Mouse (Mus musculus) MEL (cell line): ENCODE measurements at regions not wholly inside any gene's neighbourhood (a gene's known extent, or its start where the extent isn't known, plus 50 kb on each side); places are given as distances from the start of the nearest gene placed in this dataset.
"Not testable (repeated sequence)": the region's sequence is repeated elsewhere in the genome, so short reads cannot be mapped to it uniquely, and the experiment has no call there.

ENCODE experiments used
- DNase-seq: peaks from one replicate; pipeline ENCODE4 v3.0.0; 2011; ENCODE audit warnings: low read depth, low spot score
- H3K27ac ChIP-seq: 2 replicates; pipeline ENCODE4 v1.5.1; 2012; ENCODE audit warnings: low read depth, mild to moderate bottlenecking, control low read depth, low read length, moderate library complexity; ENCODE audit not compliant: control insufficient read depth
- H3K27me3 ChIP-seq, 2 experiments: fragments of 150-350 bp in 1 of 2; sonication (generic) in 1 of 2; 2 replicates each; pipeline ENCODE4 v1.6.1; 2012; ENCODE audit warnings: low read length in 2 of 2, mild to moderate bottlenecking in 2 of 2, improper control_type of control experiment in 1 of 2, moderate library complexity in 1 of 2; ENCODE audit not compliant: insufficient read depth in 2 of 2, control insufficient read depth in 1 of 2
- H3K36me3 ChIP-seq, 2 experiments: 2 replicates each; pipeline ENCODE4 v1.6.1; 2012 to 2014; ENCODE audit warnings: low read length in 2 of 2, improper control_type of control experiment in 1 of 2, inconsistent platforms in 1 of 2, mild to moderate bottlenecking in 1 of 2; ENCODE audit not compliant: insufficient read depth in 2 of 2, control insufficient read depth in 1 of 2
- H3K4me1 ChIP-seq, 2 experiments: fragments of 150-350 bp in 1 of 2; sonication (generic) in 1 of 2; 2 replicates each; pipeline ENCODE4 v1.6.1; 2012; ENCODE audit warnings: low read length in 2 of 2, improper control_type of control experiment in 1 of 2, mild to moderate bottlenecking in 1 of 2; ENCODE audit not compliant: insufficient read depth in 2 of 2, control insufficient read depth in 1 of 2
- H3K4me3 ChIP-seq, 2 experiments: fragments of 150-350 bp in 1 of 2; sonication (generic) in 1 of 2; 2 replicates each; pipeline ENCODE4 v1.5.1; 2012; ENCODE audit warnings: low read depth in 2 of 2, low read length in 2 of 2, mild to moderate bottlenecking in 2 of 2, moderate library complexity in 2 of 2, control low read depth in 1 of 2, improper control_type of control experiment in 1 of 2; ENCODE audit not compliant: control insufficient read depth in 1 of 2, insufficient read depth in 1 of 2
- H3K79me2 ChIP-seq: 2 replicates; pipeline ENCODE4 v1.6.1; 2012; ENCODE audit warnings: mild to moderate bottlenecking, low read length, moderate library complexity; ENCODE audit not compliant: control insufficient read depth, poor library complexity, insufficient read depth
- H3K9ac ChIP-seq: 2 replicates; pipeline ENCODE4 v1.6.1; 2012; ENCODE audit warnings: low read depth, mild to moderate bottlenecking, control low read depth, low read length, moderate library complexity; ENCODE audit not compliant: control insufficient read depth, poor library complexity, severe bottlenecking
- H3K9me3 ChIP-seq: fragments of 150-350 bp; sonication (generic); replicated peaks from 2 replicates; pipeline ENCODE4 v1.6.1; 2012; ENCODE audit warnings: mild to moderate bottlenecking, low read length, improper control_type of control experiment, moderate library complexity; ENCODE audit not compliant: insufficient read depth
- CHD1 ChIP-seq: IDR thresholded peaks from 2 replicates; pipeline ENCODE4 v1.6.1; 2012; ENCODE audit warnings: low read depth, mild to moderate bottlenecking, inconsistent platforms, low read length, improper control_type of control experiment
- CTCF ChIP-seq, 3 experiments: IDR thresholded peaks in 2 of 3; conservative IDR thresholded peaks in 1 of 3; 2 replicates each; pipeline ENCODE4 v1.5.1; 2011 to 2012; ENCODE audit warnings: low read length in 3 of 3, low read depth in 2 of 3, mild to moderate bottlenecking in 2 of 3, improper control_type of control experiment in 1 of 3, inconsistent platforms in 1 of 3, mixed read lengths in 1 of 3, moderate library complexity in 1 of 3; ENCODE audit not compliant: control insufficient read depth in 1 of 3, insufficient read depth in 1 of 3, poor library complexity in 1 of 3, severe bottlenecking in 1 of 3
- ELF1 ChIP-seq: IDR thresholded peaks from 2 replicates; pipeline ENCODE4 v1.6.1; 2014; ENCODE audit warnings: low read depth, mild to moderate bottlenecking, inconsistent platforms, low read length, improper control_type of control experiment, moderate library complexity
- EP300 ChIP-seq, 2 experiments: IDR thresholded peaks; 2 replicates each; pipeline ENCODE4 v1.6.1; 2011; ENCODE audit warnings: improper control_type of control experiment in 2 of 2, low read length in 2 of 2, low read depth in 1 of 2, mild to moderate bottlenecking in 1 of 2
- GATA1 ChIP-seq: IDR thresholded peaks from 2 replicates; pipeline ENCODE4 v1.6.1; 2011; ENCODE audit warnings: low read depth, low read length, improper control_type of control experiment
- HCFC1 ChIP-seq: IDR thresholded peaks from 2 replicates; pipeline ENCODE4 v1.6.1; 2012; ENCODE audit warnings: low read depth, mild to moderate bottlenecking, inconsistent platforms, low read length, improper control_type of control experiment, moderate library complexity
- JUND ChIP-seq: IDR thresholded peaks from 2 replicates; pipeline ENCODE4 v1.6.1; 2011; ENCODE audit warnings: low read depth, mild to moderate bottlenecking, improper control_type of control experiment, low read length
- MXI1 ChIP-seq: IDR thresholded peaks from 2 replicates; pipeline ENCODE4 v1.6.1; 2011; ENCODE audit warnings: mild to moderate bottlenecking, low read depth, low read length, improper control_type of control experiment
- MYC ChIP-seq: IDR thresholded peaks from 2 replicates; pipeline ENCODE4 v1.6.1; 2011; ENCODE audit warnings: low read depth, mild to moderate bottlenecking, low read length, improper control_type of control experiment, moderate library complexity
- NRF1 ChIP-seq: IDR thresholded peaks from 2 replicates; pipeline ENCODE4 v1.6.1; 2014; ENCODE audit warnings: low read depth, mild to moderate bottlenecking, inconsistent platforms, low read length, improper control_type of control experiment, moderate library complexity; ENCODE audit not compliant: poor library complexity, insufficient read depth, severe bottlenecking
- POLR2A ChIP-seq, 2 experiments: IDR thresholded peaks; 2 replicates each; pipeline ENCODE4 v1.6.1; 2011 to 2012; ENCODE audit warnings: low read length in 2 of 2, mild to moderate bottlenecking in 2 of 2, control low read depth in 1 of 2, improper control_type of control experiment in 1 of 2, low read depth in 1 of 2, moderate library complexity in 1 of 2; ENCODE audit not compliant: control insufficient read depth in 1 of 2, insufficient read depth in 1 of 2, poor library complexity in 1 of 2
- RAD21 ChIP-seq: IDR thresholded peaks from 2 replicates; pipeline ENCODE4 v1.6.1; 2011; ENCODE audit warnings: mild to moderate bottlenecking, low read depth, low read length, improper control_type of control experiment
- RCOR1 ChIP-seq: IDR thresholded peaks from 2 replicates; pipeline ENCODE4 v1.6.1; 2012; ENCODE audit warnings: low read depth, mild to moderate bottlenecking, inconsistent platforms, low read length, improper control_type of control experiment
- UBTF ChIP-seq: IDR thresholded peaks from 2 replicates; pipeline ENCODE4 v1.6.1; 2012; ENCODE audit warnings: low read depth, mild to moderate bottlenecking, inconsistent platforms, low read length, improper control_type of control experiment, moderate library complexity, borderline replicate concordance; ENCODE audit not compliant: insufficient read depth
- USF2 ChIP-seq, 2 experiments: IDR thresholded peaks; 2 replicates each; pipeline ENCODE4 v1.6.1; 2011 to 2012; ENCODE audit warnings: improper control_type of control experiment in 2 of 2, low read length in 2 of 2, borderline replicate concordance in 1 of 2, inconsistent platforms in 1 of 2, low read depth in 1 of 2, mild to moderate bottlenecking in 1 of 2; ENCODE audit not compliant: insufficient read depth in 1 of 2
- ZKSCAN1 ChIP-seq: IDR thresholded peaks from 2 replicates; pipeline ENCODE4 v1.6.1; 2012; ENCODE audit warnings: low read depth, mild to moderate bottlenecking, inconsistent platforms, low read length, improper control_type of control experiment, moderate library complexity

- no peaks in the 10 kb centered on the region for H3K79me2 ChIP-seq
- no peak overlapping the region for H3K4me3 ChIP-seq
- no peaks in the 10 kb centered on the region for H3K4me1 ChIP-seq
- H3K36me3 ChIP-seq, result no peaks in the 10 kb centered on the region
- no peak for DNase-seq
- no peak overlapping the region for H3K9ac ChIP-seq
- TF ChIP-seq MXI1 (no peak), UBTF (no peak), CTCF (IDR thresholded peaks at IDR 0.05 in 2 of 3, conservative IDR thresholded peaks at IDR 0.05 in 1 of 3; ENCODE audit: control insufficient read depth in 1 of 3, insufficient read depth in 1 of 3, low read depth in 2 of 3, low read length in 3 of 3, poor library complexity in 1 of 3, severe bottlenecking in 1 of 3) (peak; percentile 4 to 20 (median 11); a peak in 1 of 6 replicates)
- TF ChIP-seq, all 39 proteins: peak for 1
- no peak overlapping the region for H3K27ac ChIP-seq
- H3K9me3 ChIP-seq, result no peaks in the 10 kb centered on the region
- no peaks in the 10 kb centered on the region for H3K27me3 ChIP-seq
These were observed 196.7 kb downstream of the Alg10b start for GRCm38 (mm10) chr15:90420776-90421175.

- DNase-seq, result no peak
- no peak overlapping the region for H3K9ac ChIP-seq
- no peak overlapping the region for H3K4me3 ChIP-seq
- no peak for TF ChIP-seq HCFC1
- no peak for TF ChIP-seq ZKSCAN1
- TF ChIP-seq GATA1, result no peak
- no peak for TF ChIP-seq JUND
- no peak for TF ChIP-seq ELF1
- TF ChIP-seq RAD21, result no peak
- no peak for TF ChIP-seq POLR2A (IDR thresholded peaks at IDR 0.05; ENCODE audit: control insufficient read depth in 1 of 2, insufficient read depth in 1 of 2, low read depth in 1 of 2, low read length in 2 of 2, poor library complexity in 1 of 2)
- no peak for TF ChIP-seq USF2 (IDR thresholded peaks at IDR 0.05; ENCODE audit: borderline replicate concordance in 1 of 2, insufficient read depth in 1 of 2, low read depth in 1 of 2, low read length in 2 of 2)
- no peak for TF ChIP-seq MYC
- TF ChIP-seq CHD1, result no peak
- no peak for TF ChIP-seq EP300 (IDR thresholded peaks at IDR 0.05; ENCODE audit: low read depth in 1 of 2, low read length in 2 of 2)
- TF ChIP-seq NRF1, result no peak
- TF ChIP-seq RCOR1, result no peak
- TF ChIP-seq CTCF (IDR thresholded peaks at IDR 0.05 in 2 of 3, conservative IDR thresholded peaks at IDR 0.05 in 1 of 3; ENCODE audit: control insufficient read depth in 1 of 3, insufficient read depth in 1 of 3, low read depth in 2 of 3, low read length in 3 of 3, poor library complexity in 1 of 3, severe bottlenecking in 1 of 3), result no peak
- no peaks in the 10 kb centered on the region for H3K79me2 ChIP-seq
- H3K9me3 ChIP-seq, result no peaks in the 10 kb centered on the region
- no peaks in the 10 kb centered on the region for H3K36me3 ChIP-seq
- H3K27ac ChIP-seq, result no peak overlapping the region
- no peaks in the 10 kb centered on the region for H3K4me1 ChIP-seq
- no peaks in the 10 kb centered on the region for H3K27me3 ChIP-seq
These were observed 198.1 kb downstream of the Alg10b start for GRCm38 (mm10) chr15:90422122-90422614.

DNA sequence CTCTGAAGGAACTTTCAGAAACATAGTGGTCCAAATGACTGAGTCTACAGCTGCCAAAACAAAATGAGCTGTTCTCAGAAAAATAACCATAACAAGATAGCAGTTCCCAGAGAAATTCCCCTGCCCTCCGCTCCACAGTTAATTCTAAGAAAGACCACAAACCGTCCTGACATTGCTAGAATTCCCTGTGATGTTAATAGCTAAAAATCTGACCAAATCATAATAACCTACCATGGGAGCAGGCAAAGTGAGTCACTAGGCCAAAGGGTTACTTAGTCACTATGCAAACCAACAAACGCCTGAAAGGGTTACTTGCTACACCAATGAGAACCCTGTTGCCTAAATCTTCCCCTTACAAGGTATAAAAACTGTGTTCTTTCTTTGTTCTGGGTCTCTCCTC, 206.9 kb downstream of the Alg10b start:
- H3K9me3 ChIP-seq, H3K79me2 ChIP-seq, H3K9ac ChIP-seq, H3K27me3 ChIP-seq, H3K4me1 ChIP-seq, H3K36me3 ChIP-seq, H3K27ac ChIP-seq, DNase-seq, H3K4me3 ChIP-seq: not testable (repeated sequence)
